Mouse (Mus musculus) liver, adult 2 months (tissue): ENCODE data around the gene Gabarapl2.

ENCODE experiments used
- CTCF ChIP-seq: fragments of 200-500 bp; IDR thresholded peaks from 2 replicates; pipeline ENCODE4 v1.5.1; 2011; ENCODE audit warnings: low read depth, low read length, control low read depth
- POLR2A ChIP-seq: fragments of 200-500 bp; IDR thresholded peaks from 2 replicates; pipeline ENCODE4 v1.6.1; 2011; ENCODE audit warnings: low read length, control low read depth; ENCODE audit not compliant: insufficient read depth; ENCODE audit errors: extremely low read depth

DNA sequence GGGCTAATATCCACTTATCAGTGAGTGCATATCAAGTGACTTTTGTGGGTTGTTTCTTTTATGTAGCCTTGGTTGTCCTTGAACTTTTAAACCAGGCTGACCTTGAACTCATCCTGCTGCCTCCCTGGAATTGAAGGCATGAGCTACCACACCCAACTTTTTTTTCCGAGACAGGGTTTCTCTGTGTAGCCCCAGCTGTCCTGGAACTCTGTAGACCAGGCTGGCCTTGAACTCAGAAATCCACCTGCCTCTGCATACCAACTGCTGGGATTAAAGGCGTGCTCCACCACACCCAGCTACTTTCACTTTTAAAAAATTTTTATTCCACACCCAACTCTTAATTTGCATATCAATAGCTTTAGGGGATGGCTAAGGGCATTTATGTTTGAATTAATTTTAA, 3.0 kb downstream of the Gabarapl2 start:
- TF ChIP-seq CTCF (no peak), POLR2A (no peak)
